Mouse (Mus musculus) ovary, postnatal 36 days (tissue): Measurements from ENCODE around the gene Gmfg.

Source experiments
- DNase-seq: peaks from one replicate; pipeline ENCODE4 v3.0.0; 2022; ENCODE audit warnings: low spot score, mixed read lengths

Gmfg gene

GRCm38 (mm10) chr7:28436932-28437570 is at the start of gene Gmfg:
Gene Gmfg (plus strand): TSS chr7:28437447.
- peak; percentile 70 for DNase-seq

DNA sequence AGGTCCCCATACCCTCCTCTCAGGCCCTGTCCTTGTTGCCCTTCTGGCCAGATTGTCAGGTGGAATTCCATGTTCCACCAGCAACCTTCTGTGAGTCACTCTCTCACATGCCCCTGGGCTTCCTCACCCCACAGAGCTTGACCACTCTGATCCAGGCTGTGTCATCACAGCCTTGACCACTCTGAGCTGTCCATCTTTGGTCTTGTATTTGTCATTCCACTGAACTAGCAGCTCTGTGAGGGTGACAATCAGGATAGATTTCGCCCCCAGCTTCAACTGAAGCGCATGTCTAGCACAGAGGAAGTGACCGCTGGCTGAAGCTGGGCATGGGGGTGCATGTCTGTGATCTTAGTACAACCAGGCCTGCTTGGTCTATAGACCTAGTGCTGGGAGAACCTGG is 46.9 kb upstream of the Gmfg start:
- DNase-seq = no peak

DNA sequence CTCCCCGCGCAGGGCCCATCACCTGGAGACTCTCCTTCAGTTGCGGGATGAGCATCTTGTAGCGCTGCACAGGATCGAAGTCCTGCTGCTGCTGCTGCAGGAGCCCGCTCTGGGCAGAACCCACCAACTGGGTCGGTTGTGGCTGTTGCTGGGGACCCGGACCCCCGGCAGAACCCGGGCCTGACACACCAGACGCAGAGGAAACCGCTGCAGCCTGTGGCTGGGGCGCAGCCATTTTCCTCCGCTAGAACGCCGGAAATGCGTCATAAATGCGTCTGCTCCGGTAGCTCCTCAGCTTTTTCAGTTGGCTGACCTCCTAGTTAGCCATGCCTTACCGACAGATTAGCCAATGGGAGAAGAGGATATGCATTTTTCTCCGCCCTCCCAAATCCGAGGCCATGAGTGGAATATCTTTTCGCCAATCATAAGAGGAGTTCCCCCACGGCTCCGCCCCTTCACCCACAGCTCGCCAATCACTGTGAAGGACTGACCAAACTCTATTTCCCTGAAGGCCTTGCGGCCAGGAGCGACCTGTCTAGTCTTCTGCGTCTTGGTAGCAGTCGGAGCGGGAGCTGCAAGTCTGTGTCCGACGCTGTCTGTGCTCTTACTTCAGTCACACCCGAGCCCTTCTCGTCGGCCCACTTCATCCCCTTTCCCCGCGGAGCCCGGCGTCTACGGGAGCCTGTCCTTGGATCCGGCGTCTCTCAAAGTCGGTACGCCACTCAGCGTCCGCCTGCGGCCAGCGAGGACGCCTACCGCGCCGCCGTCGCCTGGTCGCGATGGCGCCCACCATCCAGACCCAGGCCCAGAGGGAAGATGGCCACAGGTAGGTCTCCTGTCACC is 44.6 kb upstream of the Gmfg start, which contains the start of the genes Med29 and Paf1:
Med29 (minus strand) TSS at position 280 of the 843 bp plus-strand sequence.
Paf1 (plus strand) TSS at position 523 of the 843 bp plus-strand sequence.
- DNase-seq = peak; percentile 92

- DNase-seq = no peak
These were observed 43.8 kb upstream of the Gmfg start for GRCm38 (mm10) chr7:28393272-28393951.

- no peak for DNase-seq
These were observed 41.8 kb upstream of the Gmfg start for GRCm38 (mm10) chr7:28395425-28395824.

- DNase-seq = no peak
These were observed 39.2 kb upstream of the Gmfg start for GRCm38 (mm10) chr7:28398000-28398399.

GRCm38 (mm10) chr7:28398696-28399340 is 38.4 kb upstream of the Gmfg start:
- no peak for DNase-seq

- DNase-seq = no peak
These were observed 36.2 kb upstream of the Gmfg start for GRCm38 (mm10) chr7:28401030-28401429.

- no peak for DNase-seq
These were observed 35.3 kb upstream of the Gmfg start for GRCm38 (mm10) chr7:28401942-28402341.

DNA sequence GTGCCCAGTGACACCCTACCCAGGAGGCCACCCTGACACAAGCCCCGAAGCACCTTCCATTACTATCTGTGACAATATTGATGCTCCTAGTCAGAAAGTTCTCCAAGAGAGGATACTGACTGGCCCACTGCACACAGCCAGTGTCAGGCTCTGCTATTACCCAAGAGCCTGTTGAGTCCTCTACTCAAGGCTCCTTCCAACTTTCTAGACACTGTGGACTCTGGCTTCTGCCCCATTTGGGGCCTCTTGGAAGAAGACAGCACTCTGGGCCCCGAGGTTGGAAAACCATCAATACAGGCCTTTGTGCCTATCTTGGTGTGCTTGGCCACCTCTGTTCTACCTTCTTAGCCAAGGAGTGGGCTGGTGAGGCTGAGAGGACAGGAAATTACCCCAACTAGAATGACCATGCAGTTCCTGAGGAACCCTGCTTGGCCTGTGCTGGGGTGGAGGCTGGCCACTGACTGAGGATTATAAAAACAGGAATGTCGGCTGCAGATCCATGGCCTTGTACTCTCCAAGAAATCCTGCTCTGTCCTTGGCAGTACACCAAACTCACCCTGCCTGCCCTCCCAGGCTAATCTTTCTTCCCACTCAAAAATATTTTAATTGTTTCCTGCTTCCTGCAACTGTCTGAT is 26.3 kb upstream of the Gmfg start:
- peak; percentile 60 for DNase-seq

DNA sequence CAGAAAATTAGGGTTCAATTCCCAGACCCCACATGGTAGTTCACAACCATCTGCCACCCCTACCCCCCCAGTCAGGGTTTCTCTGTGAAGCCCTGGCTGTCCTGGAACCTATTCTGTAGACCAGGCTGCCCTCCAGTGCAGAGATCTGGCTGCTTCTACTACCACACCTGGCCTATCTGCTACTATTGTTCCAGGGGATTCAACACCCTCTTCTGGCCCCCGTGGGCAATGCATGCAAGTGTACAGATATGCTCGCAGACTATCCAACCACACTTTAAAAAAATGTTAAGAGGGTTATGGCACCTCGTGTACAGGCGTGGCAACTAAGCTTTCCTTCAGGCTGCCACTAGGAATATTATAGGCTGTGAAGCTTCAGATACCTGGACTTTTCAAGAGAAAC is 24.4 kb upstream of the Gmfg start:
- no peak for DNase-seq

DNA sequence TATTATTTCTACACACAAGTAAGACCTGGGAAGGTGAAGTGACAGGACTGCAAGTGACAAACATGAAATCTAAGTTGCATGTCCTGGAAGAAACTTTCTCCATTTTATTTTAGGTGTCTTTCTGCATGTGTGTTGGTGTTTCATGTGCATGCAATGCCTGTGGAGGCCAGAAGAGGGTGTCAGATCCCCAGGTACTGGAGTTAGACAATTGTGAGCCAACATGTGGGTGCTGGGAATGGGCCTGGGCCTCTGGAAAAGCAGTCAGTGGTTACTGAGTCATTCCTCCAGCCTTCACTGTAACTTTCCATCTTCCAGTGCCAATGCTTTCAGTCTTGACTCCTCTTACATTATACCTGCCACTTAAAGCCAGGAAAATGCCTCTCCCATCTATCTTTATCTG is 19.9 kb upstream of the Gmfg start:
- no peak for DNase-seq

- no peak for DNase-seq
These were observed 19.1 kb upstream of the Gmfg start for GRCm38 (mm10) chr7:28418096-28418670.

DNA sequence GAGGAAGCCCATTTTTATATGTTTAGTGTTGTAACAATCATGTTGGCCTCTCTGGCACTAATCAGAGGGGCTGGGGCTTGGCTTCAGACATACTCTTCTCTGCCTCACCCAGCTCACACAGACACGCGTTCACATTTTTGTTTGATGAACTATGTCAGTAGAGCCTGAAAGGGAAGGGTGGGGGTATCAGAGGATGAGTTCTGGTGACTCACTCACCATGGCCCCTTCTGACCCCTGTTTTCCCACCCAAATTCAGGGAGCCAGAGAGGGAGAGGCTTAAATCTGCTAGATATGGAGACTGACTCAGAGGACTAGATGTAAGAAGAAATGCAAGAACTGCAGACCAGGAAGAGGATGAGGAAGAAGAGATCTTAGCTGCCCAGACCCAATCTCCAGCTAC is 17.8 kb upstream of the Gmfg start:
- DNase-seq = no peak

DNA sequence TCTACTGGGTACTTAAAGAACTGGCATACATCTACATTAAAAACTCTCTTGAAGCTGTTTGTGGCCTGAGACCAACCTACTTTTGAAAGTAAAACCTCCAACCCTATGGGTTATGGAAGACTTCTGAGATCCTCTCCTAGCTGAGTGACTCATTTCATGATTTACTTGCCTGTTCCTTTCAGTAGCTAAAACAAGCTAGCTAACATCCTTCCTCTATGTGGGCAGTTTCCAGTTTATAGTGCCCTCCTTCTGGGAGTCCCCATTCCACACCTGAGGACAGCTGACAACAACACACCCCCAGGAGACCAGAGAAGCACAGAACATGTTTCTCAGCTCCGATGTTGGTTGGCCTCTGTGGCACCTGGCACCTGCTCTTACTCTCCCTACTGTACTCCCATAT is 14.2 kb upstream of the Gmfg start:
- DNase-seq = no peak

- no peak for DNase-seq
These were observed 9.5 kb upstream of the Gmfg start for GRCm38 (mm10) chr7:28427738-28428137.

DNA sequence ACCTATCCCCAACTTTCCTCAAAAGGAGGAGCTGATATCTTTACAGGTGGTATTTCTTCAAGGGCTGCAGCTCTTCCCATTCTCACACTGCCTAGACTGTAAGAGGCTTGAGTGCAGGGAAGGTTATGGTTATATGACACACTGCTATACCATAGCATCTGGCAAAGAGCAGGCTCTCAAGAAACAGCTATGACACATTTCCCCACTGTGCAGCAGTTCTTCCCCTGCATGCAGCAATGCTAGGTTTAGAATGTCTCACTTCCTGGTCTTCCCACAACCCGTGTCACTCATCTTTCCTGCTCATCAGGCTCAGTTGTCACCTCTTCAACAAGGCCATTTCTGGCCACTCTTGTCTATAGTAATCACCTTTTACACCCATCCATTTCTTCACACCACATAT is 6.7 kb upstream of the Gmfg start:
- no peak for DNase-seq

DNA sequence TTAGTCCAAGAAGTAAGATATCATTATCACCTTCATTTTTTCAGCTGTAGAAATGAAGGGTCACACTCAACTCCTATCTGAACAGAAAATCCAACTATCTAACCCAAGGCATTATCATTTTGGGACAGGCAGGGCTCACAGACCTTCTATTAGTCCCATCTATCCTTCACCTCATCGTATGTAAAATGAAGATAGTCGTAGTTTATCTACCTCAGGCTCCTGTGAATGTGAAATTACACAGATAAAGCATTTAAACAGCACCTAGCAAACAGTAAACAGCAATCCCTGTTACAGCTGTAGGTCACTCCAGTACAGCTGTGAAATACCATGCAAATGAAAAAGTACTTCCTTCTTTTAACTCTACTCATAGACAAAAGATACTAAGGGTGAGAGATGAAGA is 5.0 kb upstream of the Gmfg start:
- no peak for DNase-seq

DNA sequence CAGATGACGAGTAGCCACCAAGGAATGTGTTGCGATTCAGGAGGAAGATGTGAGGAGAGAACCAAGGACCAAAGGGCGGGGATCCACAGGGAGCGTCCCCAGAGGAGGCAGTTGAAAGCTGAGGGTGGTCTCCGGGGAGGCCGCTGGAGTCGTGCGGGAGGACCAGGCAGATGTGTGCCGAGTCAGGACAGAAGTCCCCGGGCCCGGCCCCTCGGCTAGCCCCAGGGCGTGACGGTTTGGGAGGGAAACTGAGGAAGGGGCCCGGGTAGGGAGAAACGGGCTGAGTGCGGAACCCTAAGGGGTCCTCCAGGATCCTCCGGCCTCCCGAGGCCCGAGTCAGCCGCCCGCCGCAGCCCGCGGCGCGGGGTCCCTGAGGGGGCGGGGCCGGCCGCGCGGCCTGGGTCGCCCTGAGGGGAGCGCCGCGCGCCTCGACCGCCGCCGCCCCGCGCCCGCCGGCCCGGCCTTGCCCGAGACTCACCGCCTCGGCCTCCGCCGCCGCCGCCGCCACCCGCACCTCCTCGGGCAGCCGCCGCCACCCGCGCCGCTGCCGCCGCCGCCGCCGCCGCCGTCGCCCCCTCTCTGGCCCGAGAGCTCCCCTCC is 1.5 kb upstream of the Gmfg start:
- peak; percentile 29 for DNase-seq

DNA sequence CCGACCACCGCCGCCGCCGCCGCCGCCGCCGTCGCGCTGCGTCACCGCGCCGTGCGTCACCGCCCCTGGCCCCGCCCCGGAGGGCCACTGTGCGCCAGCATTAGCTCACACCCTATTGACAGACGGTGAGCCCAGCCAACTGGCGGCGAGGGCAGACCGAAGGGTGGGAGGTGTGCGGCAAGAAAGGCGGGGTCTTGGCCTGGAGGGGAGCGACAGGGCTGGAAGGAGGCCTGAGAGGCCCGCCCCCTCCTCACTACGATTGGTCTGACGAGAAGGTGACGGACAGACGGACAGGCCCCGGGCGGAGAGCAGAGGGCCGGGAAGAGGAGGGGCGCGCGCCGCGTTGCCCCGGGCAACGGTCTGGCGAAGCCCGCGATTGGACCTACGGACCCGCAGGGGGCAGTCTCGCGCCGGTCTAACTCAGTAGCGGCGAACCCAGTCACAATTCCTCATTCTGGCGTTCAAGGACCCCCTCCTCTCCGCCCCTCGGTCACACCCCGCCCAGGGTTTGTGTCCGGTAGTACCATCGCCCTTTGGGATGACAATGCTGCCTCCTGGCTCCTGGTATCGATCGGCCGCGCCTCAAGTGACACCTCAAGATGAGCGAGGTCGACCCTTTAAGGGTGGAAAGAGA is 859 bp upstream of the Gmfg start:
- DNase-seq = peak; percentile 100

- DNase-seq = no peak
These were observed 717 bp downstream of the Gmfg start for GRCm38 (mm10) chr7:28437964-28438363.
